In genomic region chrX:158656188-158656587, GRCm38 (mm10) we compare ENCODE assay signal across 17 mouse cellular contexts.
"Had no signal": no experiment of that assay in that cellular context is flagged by ENCODE, and none has a peak within 500 bp of the region (broad histone marks: within the 10 kb centered on the region; RNA-seq: fewer than 3 reads in every experiment).

No protein-coding gene starts in this region.

- H3K4me2 ChIP-seq: lung, embryonic 15.5 days; midbrain, embryonic 11.5 days; midbrain, embryonic 13.5 days; midbrain, embryonic 15.5 days; neural tube, embryonic 12.5 days had no signal

- H3K9me3 ChIP-seq: lung, embryonic 15.5 days; megakaryocyte, embryonic 14.5 days; midbrain, embryonic 13.5 days; midbrain, embryonic 15.5 days; neural tube, embryonic 12.5 days had no signal

- H3K9ac ChIP-seq: lung, embryonic 15.5 days; midbrain, embryonic 13.5 days; midbrain, embryonic 15.5 days; neural tube, embryonic 12.5 days had no signal

- DNase-seq: lung, adult 2 months; lung, postnatal 14 days; lung, postnatal 36 days; right cerebral cortex, postnatal 14 days; right cerebral cortex, postnatal 4 days; spleen, adult 18-20 months; thymus, adult 18-20 months; thymus, postnatal 14 days; thymus, postnatal 36 days had no signal

- H3K27me3 ChIP-seq: lung, embryonic 15.5 days; megakaryocyte, embryonic 14.5 days; midbrain, embryonic 13.5 days; midbrain, embryonic 15.5 days; neural tube, embryonic 12.5 days had no signal

- H3K36me3 ChIP-seq: lung, embryonic 15.5 days; midbrain, embryonic 13.5 days; midbrain, embryonic 15.5 days; neural tube, embryonic 12.5 days had no signal

- ATAC-seq: lung, postnatal 0 days; midbrain, embryonic 13.5 days; midbrain, embryonic 15.5 days had no signal

- H3K4me1 ChIP-seq: lung, embryonic 15.5 days; megakaryocyte, embryonic 14.5 days; midbrain, embryonic 13.5 days; midbrain, embryonic 15.5 days; neural tube, embryonic 12.5 days had no signal

- H3K4me3 ChIP-seq: lung, embryonic 15.5 days; megakaryocyte, embryonic 14.5 days; midbrain, embryonic 13.5 days; midbrain, embryonic 15.5 days; neural tube, embryonic 12.5 days had no signal

- H3K27ac ChIP-seq: lung, embryonic 15.5 days; macrophage; midbrain, embryonic 13.5 days; midbrain, embryonic 15.5 days; neural tube, embryonic 12.5 days had no signal
